Mouse (Mus musculus): ENCODE measurements around the gene Iffo1. TPM values are rescaled to one million over a fixed set of nuclear protein-coding genes. Genes with fewer than 3 reads are reported as not detected.
A peak's percentile ranks its signal among the peaks of the same experiment; 100 is the strongest.

The Iffo1 gene
- total and polyA plus RNA-seq, 3 experiments, result 96.1 to 96.9 TPM; not detected in 1

DNA sequence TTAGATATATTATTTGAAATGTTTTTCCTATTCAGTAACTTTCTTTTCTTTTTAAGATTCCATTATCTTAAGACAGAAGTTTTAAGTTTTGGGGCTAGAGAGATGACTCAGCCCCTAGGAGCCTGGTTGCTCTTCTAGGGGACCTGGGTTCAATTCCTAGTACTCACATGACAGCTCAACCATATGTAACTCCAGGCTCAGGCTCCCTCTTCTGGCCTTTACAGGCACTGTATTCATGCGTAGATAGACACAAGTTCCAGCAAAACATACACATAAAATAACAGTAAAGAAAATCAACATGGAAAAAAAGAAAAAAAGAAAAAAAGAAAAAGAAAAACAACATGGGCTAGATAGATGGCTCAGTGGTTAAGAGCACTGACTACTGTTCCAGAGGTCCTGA is 65.4 kb downstream of the Iffo1 start:
- peaks cover 2 to 6% of the 10 kb centered on the region in 2 experiments; a peak in 1 of 4 replicates for H3K27me3 ChIP-seq (ENCODE audit: control insufficient read depth in 1 of 2, insufficient read depth in 2 of 2, low read length in 2 of 2)
- H3K9ac ChIP-seq (ENCODE audit: control insufficient read depth, low read depth, low read length, poor library complexity, severe bottlenecking), result no peak overlapping the region
- no peak overlapping the region for H3K4me3 ChIP-seq (ENCODE audit: control insufficient read depth in 1 of 2, insufficient read depth in 1 of 2, low read depth in 2 of 2, low read length in 2 of 2)
- TF ChIP-seq RAD21 (IDR thresholded peaks at IDR 0.05; ENCODE audit: low read depth, low read length) (peak; percentile 51), USF1 (IDR thresholded peaks at IDR 0.05; ENCODE audit: low read depth, low read length) (0 out of 2 replicates have a peak, but pooled peaks have one; percentile 8), SIN3A (IDR thresholded peaks at IDR 0.05; ENCODE audit: low read length) (no peak), RCOR1 (IDR thresholded peaks at IDR 0.05; ENCODE audit: low read depth, low read length) (no peak), MYC (IDR thresholded peaks at IDR 0.05; ENCODE audit: low read depth, low read length) (no peak), TAL1 (IDR thresholded peaks at IDR 0.05; ENCODE audit: low read length) (no peak), MAZ (IDR thresholded peaks at IDR 0.05; ENCODE audit: low read depth, low read length) (no peak), POLR2AphosphoS2 (IDR thresholded peaks at IDR 0.05; ENCODE audit: low read length) (no peak), CHD2 (IDR thresholded peaks at IDR 0.05; ENCODE audit: low read length) (no peak), ZNF384 (IDR thresholded peaks at IDR 0.05; ENCODE audit: low read depth, low read length) (no peak), MAFK (IDR thresholded peaks at IDR 0.05; ENCODE audit: borderline replicate concordance, low read depth, low read length) (no peak), TBP (IDR thresholded peaks at IDR 0.05; ENCODE audit: low read depth, low read length) (no peak), NRF1 (IDR thresholded peaks at IDR 0.05; ENCODE audit: insufficient read depth, low read depth, low read length, poor library complexity, severe bottlenecking) (no peak), CHD1 (IDR thresholded peaks at IDR 0.05; ENCODE audit: low read depth, low read length) (no peak), JUND (IDR thresholded peaks at IDR 0.05; ENCODE audit: low read depth, low read length) (no peak), POLR2AphosphoS5 (IDR thresholded peaks at IDR 0.05; ENCODE audit: borderline replicate concordance, low read depth, low read length) (no peak), GATA1 (IDR thresholded peaks at IDR 0.05; ENCODE audit: low read depth, low read length) (no peak), MYB (IDR thresholded peaks at IDR 0.05; ENCODE audit: low read depth, low read length) (no peak), E2F4 (IDR thresholded peaks at IDR 0.05; ENCODE audit: borderline replicate concordance, low read depth, low read length) (no peak), KAT2A (conservative IDR thresholded peaks at IDR 0.05; ENCODE audit: low read depth, low read length) (no peak), CTCF (IDR thresholded peaks at IDR 0.05 in 2 of 3, conservative IDR thresholded peaks at IDR 0.05 in 1 of 3; ENCODE audit: control insufficient read depth in 1 of 3, insufficient read depth in 1 of 3, low read depth in 2 of 3, low read length in 3 of 3, poor library complexity in 1 of 3, severe bottlenecking in 1 of 3) (peak; percentile 25 to 56 (median 40); a peak in 5 of 6 replicates), NELFE (IDR thresholded peaks at IDR 0.05; ENCODE audit: low read depth, low read length) (no peak), ETS1 (IDR thresholded peaks at IDR 0.05; ENCODE audit: low read depth, low read length) (no peak), GABPA (IDR thresholded peaks at IDR 0.05; ENCODE audit: low read depth, low read length) (no peak), ZKSCAN1 (IDR thresholded peaks at IDR 0.05; ENCODE audit: low read depth, low read length) (no peak), SMC3 (IDR thresholded peaks at IDR 0.05; ENCODE audit: low read depth, low read length) (peak; percentile 53)
- peaks cover 0 to 8% of the 10 kb centered on the region in 2 experiments; a peak in 2 of 4 replicates for H3K4me1 ChIP-seq (ENCODE audit: control insufficient read depth in 1 of 2, insufficient read depth in 2 of 2, low read length in 2 of 2)
- no peaks in the 10 kb centered on the region; the same call in 1 of the 2 replicates for H3K79me2 ChIP-seq (ENCODE audit: control insufficient read depth, insufficient read depth, low read length, poor library complexity)
- DNase-seq (ENCODE audit: low read depth, low spot score), result peak; percentile 55
- no peaks in the 10 kb centered on the region for H3K9me3 ChIP-seq (replicated peaks; ENCODE audit: insufficient read depth, low read length)
- peaks cover 0 to 5% of the 10 kb centered on the region in 2 experiments; a peak in 1 of 4 replicates for H3K36me3 ChIP-seq (ENCODE audit: control insufficient read depth in 1 of 2, insufficient read depth in 2 of 2, low read length in 2 of 2)
- H3K27ac ChIP-seq (ENCODE audit: control insufficient read depth, low read depth, low read length), result no peak overlapping the region

Other genes with a start within 250 kb of the Iffo1 start
- 0.16 and 0.35 TPM in 2 replicates for gene Lag3, start 233.5 kb upstream of the Iffo1 start, total RNA-seq (2012; rRNA removed)
- 1 to 10 TPM in 1 of 2 experiments, not detected in 1; 1.3 TPM for gene Lag3, start 233.5 kb upstream of the Iffo1 start, polyA plus RNA-seq (2012; ENCODE audit: insufficient read depth in 1 of 2, insufficient read length in 2 of 2, low read depth in 1 of 2, low replicate concordance in 2 of 2, missing spikeins in 1 of 2)
- 19.8 and 31.8 TPM in 2 replicates for gene Ptms, start 225.1 kb upstream of the Iffo1 start, total RNA-seq (2012; rRNA removed)
- gene Ptms, start 225.1 kb upstream of the Iffo1 start, polyA plus RNA-seq (2012; ENCODE audit: insufficient read depth in 1 of 2, insufficient read length in 2 of 2, low read depth in 1 of 2, low replicate concordance in 2 of 2, missing spikeins in 1 of 2), result 100 to 1,000 TPM in 1 of 2 experiments, not detected in 1; 177 TPM
- gene Mlf2, start 213.9 kb upstream of the Iffo1 start, total RNA-seq (2012; rRNA removed), result 133 and 154 TPM in 2 replicates
- gene Mlf2, start 213.9 kb upstream of the Iffo1 start, polyA plus RNA-seq (2012; ENCODE audit: insufficient read depth in 1 of 2, insufficient read length in 2 of 2, low read depth in 1 of 2, low replicate concordance in 2 of 2, missing spikeins in 1 of 2), result 100 to 1,000 TPM in 1 of 2 experiments, not detected in 1; 340 TPM
- 75.1 and 85.0 TPM in 2 replicates for gene Cops7a, start 179.7 kb upstream of the Iffo1 start, total RNA-seq (2012; rRNA removed)
- 100 to 1,000 TPM in 1 of 2 experiments, not detected in 1; 150 TPM for gene Cops7a, start 179.7 kb upstream of the Iffo1 start, polyA plus RNA-seq (2012; ENCODE audit: insufficient read depth in 1 of 2, insufficient read length in 2 of 2, low read depth in 1 of 2, low replicate concordance in 2 of 2, missing spikeins in 1 of 2)
- gene Pianp, start 148.5 kb upstream of the Iffo1 start, total RNA-seq (2012; rRNA removed), result 0.19 and 0.33 TPM in 2 replicates
- 1 to 10 TPM in 1 of 2 experiments, not detected in 1; 5.5 TPM for gene Pianp, start 148.5 kb upstream of the Iffo1 start, polyA plus RNA-seq (2012; ENCODE audit: insufficient read depth in 1 of 2, insufficient read length in 2 of 2, low read depth in 1 of 2, low replicate concordance in 2 of 2, missing spikeins in 1 of 2)
- 19.2 and 19.5 TPM in 2 replicates for gene Zfp384, start 136.1 kb upstream of the Iffo1 start, total RNA-seq (2012; rRNA removed)
- 10 to 100 TPM in 1 of 2 experiments, not detected in 1; 57.4 TPM for gene Zfp384, start 136.1 kb upstream of the Iffo1 start, polyA plus RNA-seq (2012; ENCODE audit: insufficient read depth in 1 of 2, insufficient read length in 2 of 2, low read depth in 1 of 2, low replicate concordance in 2 of 2, missing spikeins in 1 of 2)
- 26.3 and 29.5 TPM in 2 replicates for gene Ing4, start 105.5 kb upstream of the Iffo1 start, total RNA-seq (2012; rRNA removed)
- gene Ing4, start 105.5 kb upstream of the Iffo1 start, polyA plus RNA-seq (2012; ENCODE audit: insufficient read depth in 1 of 2, insufficient read length in 2 of 2, low read depth in 1 of 2, low replicate concordance in 2 of 2, missing spikeins in 1 of 2), result 10 to 100 TPM in 1 of 2 experiments, not detected in 1; 34.9 TPM
- gene Acrbp, start 95.6 kb upstream of the Iffo1 start, total RNA-seq (2012; rRNA removed), result 1.2 and 3.3 TPM in 2 replicates
- gene Acrbp, start 95.6 kb upstream of the Iffo1 start, polyA plus RNA-seq (2012; ENCODE audit: insufficient read depth in 1 of 2, insufficient read length in 2 of 2, low read depth in 1 of 2, low replicate concordance in 2 of 2, missing spikeins in 1 of 2), result 1 to 10 TPM in 1 of 2 experiments, not detected in 1; 5.3 TPM
- 2.8 and 3.5 TPM in 2 replicates for gene Lpar5, start 77.3 kb upstream of the Iffo1 start, total RNA-seq (2012; rRNA removed)
- 10 to 100 TPM in 1 of 2 experiments, not detected in 1; 16.2 TPM for gene Lpar5, start 77.3 kb upstream of the Iffo1 start, polyA plus RNA-seq (2012; ENCODE audit: insufficient read depth in 1 of 2, insufficient read length in 2 of 2, low read depth in 1 of 2, low replicate concordance in 2 of 2, missing spikeins in 1 of 2)
- gene Chd4, start 49.3 kb upstream of the Iffo1 start, total RNA-seq (2012; rRNA removed), result 173 and 193 TPM in 2 replicates
- 100 to 1,000 TPM in 1 of 2 experiments, 10 to 100 TPM in 1; 93.0 to 232 TPM for gene Chd4, start 49.3 kb upstream of the Iffo1 start, polyA plus RNA-seq (2012; ENCODE audit: insufficient read depth in 1 of 2, insufficient read length in 2 of 2, low read depth in 1 of 2, low replicate concordance in 2 of 2, missing spikeins in 1 of 2)
- 210 and 263 TPM in 2 replicates for gene Nop2, start 13.3 kb upstream of the Iffo1 start, total RNA-seq (2012; rRNA removed)
- 100 to 1,000 TPM; 221 to 337 TPM for gene Nop2, start 13.3 kb upstream of the Iffo1 start, polyA plus RNA-seq (2012; ENCODE audit: insufficient read depth in 1 of 2, insufficient read length in 2 of 2, low read depth in 1 of 2, low replicate concordance in 2 of 2, missing spikeins in 1 of 2)
- gene Gapdh, start 21.2 kb downstream of the Iffo1 start, total RNA-seq (2012; rRNA removed), result 723 and 1,144 TPM in 2 replicates
- 1,000 to 10,000 TPM in 1 of 2 experiments, not detected in 1; 1,834 TPM for gene Gapdh, start 21.2 kb downstream of the Iffo1 start, polyA plus RNA-seq (2012; ENCODE audit: insufficient read depth in 1 of 2, insufficient read length in 2 of 2, low read depth in 1 of 2, low replicate concordance in 2 of 2, missing spikeins in 1 of 2)
- 86.6 and 88.8 TPM in 2 replicates for gene Ncapd2, start 46.5 kb downstream of the Iffo1 start, total RNA-seq (2012; rRNA removed)
- gene Ncapd2, start 46.5 kb downstream of the Iffo1 start, polyA plus RNA-seq (2012; ENCODE audit: insufficient read depth in 1 of 2, insufficient read length in 2 of 2, low read depth in 1 of 2, low replicate concordance in 2 of 2, missing spikeins in 1 of 2), result 100 to 1,000 TPM in 1 of 2 experiments, not detected in 1; 394 TPM
- gene Mrpl51, start 46.6 kb downstream of the Iffo1 start, total RNA-seq (2012; rRNA removed), result 208 and 251 TPM in 2 replicates
- 100 to 1,000 TPM in 1 of 2 experiments, not detected in 1; 286 TPM for gene Mrpl51, start 46.6 kb downstream of the Iffo1 start, polyA plus RNA-seq (2012; ENCODE audit: insufficient read depth in 1 of 2, insufficient read length in 2 of 2, low read depth in 1 of 2, low replicate concordance in 2 of 2, missing spikeins in 1 of 2)
- 1.1 and 1.5 TPM in 2 replicates for gene Vamp1, start 70.3 kb downstream of the Iffo1 start, total RNA-seq (2012; rRNA removed)
- 1 to 10 TPM in 1 of 2 experiments, not detected in 1; 5.5 TPM for gene Vamp1, start 70.3 kb downstream of the Iffo1 start, polyA plus RNA-seq (2012; ENCODE audit: insufficient read depth in 1 of 2, insufficient read length in 2 of 2, low read depth in 1 of 2, low replicate concordance in 2 of 2, missing spikeins in 1 of 2)
- 2.1 and 2.5 TPM in 2 replicates for gene Tapbpl, start 86.6 kb downstream of the Iffo1 start, total RNA-seq (2012; rRNA removed)
- 1 to 10 TPM in 1 of 2 experiments, not detected in 1; 5.2 TPM for gene Tapbpl, start 86.6 kb downstream of the Iffo1 start, polyA plus RNA-seq (2012; ENCODE audit: insufficient read depth in 1 of 2, insufficient read length in 2 of 2, low read depth in 1 of 2, low replicate concordance in 2 of 2, missing spikeins in 1 of 2)
- gene Cd27, start 91.8 kb downstream of the Iffo1 start, total RNA-seq (2012; rRNA removed), result not detected in 2 replicates
- under 1 TPM in 1 of 2 experiments, not detected in 1; 0.46 TPM for gene Cd27, start 91.8 kb downstream of the Iffo1 start, polyA plus RNA-seq (2012; ENCODE audit: insufficient read depth in 1 of 2, insufficient read length in 2 of 2, low read depth in 1 of 2, low replicate concordance in 2 of 2, missing spikeins in 1 of 2)
- not detected in 2 replicates for gene Tuba3a, start 140.8 kb downstream of the Iffo1 start, total RNA-seq (2012; rRNA removed)
- under 1 TPM in 1 of 2 experiments, not detected in 1; 0.06 TPM for gene Tuba3a, start 140.8 kb downstream of the Iffo1 start, polyA plus RNA-seq (2012; ENCODE audit: insufficient read depth in 1 of 2, insufficient read length in 2 of 2, low read depth in 1 of 2, low replicate concordance in 2 of 2, missing spikeins in 1 of 2)
- 35.0 and 47.6 TPM in 2 replicates for gene Ltbr, start 168.6 kb downstream of the Iffo1 start, total RNA-seq (2012; rRNA removed)
- 10 to 100 TPM in 1 of 2 experiments, not detected in 1; 64.2 TPM for gene Ltbr, start 168.6 kb downstream of the Iffo1 start, polyA plus RNA-seq (2012; ENCODE audit: insufficient read depth in 1 of 2, insufficient read length in 2 of 2, low read depth in 1 of 2, low replicate concordance in 2 of 2, missing spikeins in 1 of 2)
- 0.07 TPM in 1 of 2 replicates, not detected in the other for gene Scnn1a, start 175.4 kb downstream of the Iffo1 start, total RNA-seq (2012; rRNA removed)
- gene Scnn1a, start 175.4 kb downstream of the Iffo1 start, polyA plus RNA-seq (2012; ENCODE audit: insufficient read depth in 1 of 2, insufficient read length in 2 of 2, low read depth in 1 of 2, low replicate concordance in 2 of 2, missing spikeins in 1 of 2), result under 1 TPM in 1 of 2 experiments, not detected in 1; 0.50 TPM
- 16.6 and 22.0 TPM in 2 replicates for gene Tnfrsf1a, start 204.1 kb downstream of the Iffo1 start, total RNA-seq (2012; rRNA removed)
- gene Tnfrsf1a, start 204.1 kb downstream of the Iffo1 start, polyA plus RNA-seq (2012; ENCODE audit: insufficient read depth in 1 of 2, insufficient read length in 2 of 2, low read depth in 1 of 2, low replicate concordance in 2 of 2, missing spikeins in 1 of 2), result 10 to 100 TPM in 1 of 2 experiments, not detected in 1; 43.4 TPM
- not detected in 2 replicates for gene Plekhg6, start 235.6 kb downstream of the Iffo1 start, total RNA-seq (2012; rRNA removed)
- under 1 TPM in 1 of 2 experiments, not detected in 1; 0.13 TPM for gene Plekhg6, start 235.6 kb downstream of the Iffo1 start, polyA plus RNA-seq (2012; ENCODE audit: insufficient read depth in 1 of 2, insufficient read length in 2 of 2, low read depth in 1 of 2, low replicate concordance in 2 of 2, missing spikeins in 1 of 2)

Data from MEL (cell line).